Mouse (Mus musculus): ENCODE measurements at regions not wholly inside any gene's neighbourhood (a gene's known extent, or its start where the extent isn't known, plus 50 kb on each side); places are given as distances from the start of the nearest gene placed in this dataset.

DNA sequence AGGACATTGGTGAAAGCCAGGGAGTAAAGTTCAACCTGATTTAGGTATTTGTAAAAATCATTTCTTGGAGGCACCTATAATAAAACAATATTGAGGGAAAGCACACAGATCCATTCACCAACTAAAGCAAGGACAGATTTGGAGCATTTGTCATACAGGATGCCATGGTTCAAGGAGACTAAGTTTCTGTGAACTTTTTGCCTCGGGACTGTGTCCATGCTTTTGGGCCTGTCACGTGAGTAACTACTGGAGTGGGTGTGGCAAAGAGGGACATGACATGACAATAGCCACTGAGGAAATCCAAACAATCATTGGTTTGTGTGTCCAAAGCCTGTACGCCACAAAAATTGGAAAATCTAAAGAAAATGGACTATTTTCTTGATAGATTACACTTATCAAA is 241.4 kb downstream of the Ankrd50 start:
- no peaks in the 10 kb centered on the region for H3K36me3 ChIP-seq (replicated peaks)
- H3K4me3 ChIP-seq: no peak overlapping the region
- DNase-seq (ENCODE audit: extremely low spot score, low spot score): no peak
- H3K27me3 ChIP-seq (ENCODE audit: poor library complexity, severe bottlenecking): no peaks in the 10 kb centered on the region
- 87% methylated on average over 3 of the region's 3 CpGs for WGBS
- H3K27ac ChIP-seq: no peak overlapping the region
- peaks cover 4% of the 10 kb centered on the region; the same call in 1 of the 2 replicates for H3K9me3 ChIP-seq
- no peaks in the 10 kb centered on the region for H3K4me1 ChIP-seq

DNA sequence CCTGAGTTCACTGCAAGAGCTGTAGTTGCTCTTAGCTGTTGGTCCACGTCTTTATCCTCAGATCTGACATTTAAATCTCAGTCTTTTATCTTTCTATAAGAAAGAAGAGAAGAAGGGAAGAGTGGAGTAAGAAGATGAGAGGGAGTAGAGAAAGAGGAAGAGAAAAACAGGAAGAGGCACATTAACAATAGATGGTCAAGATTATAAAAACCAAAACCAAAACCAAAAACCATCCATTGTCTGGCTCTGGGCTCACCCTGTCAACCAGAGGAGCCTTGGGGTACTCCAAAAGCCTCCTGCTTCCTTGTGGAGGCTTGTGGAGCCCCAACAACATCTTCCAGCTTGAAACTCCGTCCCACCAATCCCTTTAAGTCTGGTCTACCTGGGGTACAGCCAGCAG is 247.0 kb downstream of the Ankrd50 start:
- peaks cover 7% of the 10 kb centered on the region for H3K4me1 ChIP-seq
- no peak for DNase-seq (ENCODE audit: extremely low spot score, low spot score)
- H3K27ac ChIP-seq: no peak overlapping the region
- WGBS: 69% methylated on average over 2 of the region's 2 CpGs
- no peaks in the 10 kb centered on the region for H3K36me3 ChIP-seq (replicated peaks)
- no peak overlapping the region for H3K4me3 ChIP-seq
- H3K27me3 ChIP-seq (ENCODE audit: poor library complexity, severe bottlenecking): no peaks in the 10 kb centered on the region
- peaks cover under 1% of the 10 kb centered on the region; the same call in 1 of the 2 replicates for H3K9me3 ChIP-seq

DNA sequence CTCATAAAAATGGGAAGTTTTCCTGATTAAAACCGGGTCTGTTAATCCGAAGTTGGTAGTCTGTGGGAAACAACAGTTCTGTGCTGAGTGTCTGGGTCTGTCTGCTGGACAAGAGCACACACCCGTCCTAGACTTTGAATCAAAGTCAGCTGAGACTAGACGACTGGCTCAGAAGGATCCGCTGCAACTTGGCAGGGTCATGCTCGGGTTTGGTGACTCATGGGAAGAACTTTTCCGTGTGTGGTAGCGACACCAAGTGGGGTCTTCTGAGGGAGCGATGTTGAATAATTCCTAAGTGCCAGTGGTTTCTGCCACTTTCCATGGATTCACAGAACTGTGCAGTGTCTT is 248.9 kb downstream of the Ankrd50 start:
- WGBS: 90% methylated on average over 9 of the region's 9 CpGs
- H3K36me3 ChIP-seq (replicated peaks): no peaks in the 10 kb centered on the region
- DNase-seq (ENCODE audit: extremely low spot score, low spot score): no peak
- H3K9me3 ChIP-seq: no peaks in the 10 kb centered on the region
- no peak overlapping the region for H3K27ac ChIP-seq
- no peaks in the 10 kb centered on the region for H3K27me3 ChIP-seq (ENCODE audit: poor library complexity, severe bottlenecking)
- H3K4me3 ChIP-seq: no peak overlapping the region
- peaks cover 25% of the 10 kb centered on the region for H3K4me1 ChIP-seq

- no peak for DNase-seq (ENCODE audit: extremely low spot score, low spot score)
- Histone ChIP-seq H3K36me3 (replicated peaks) (no peaks in the 10 kb centered on the region), H3K27me3 (ENCODE audit: poor library complexity, severe bottlenecking) (no peaks in the 10 kb centered on the region), H3K27ac (no peak overlapping the region), H3K4me1 (peaks cover 30% of the 10 kb centered on the region), H3K9me3 (no peaks in the 10 kb centered on the region), H3K4me3 (no peak overlapping the region)
- WGBS: 86% methylated on average over 18 of the region's 18 CpGs
Measured at GRCm38 (mm10) chr3:38235033-38235735, 249.5 kb downstream of the Ankrd50 start.

- Histone ChIP-seq H3K4me3 (no peak overlapping the region), H3K9me3 (no peaks in the 10 kb centered on the region), H3K27ac (no peak overlapping the region), H3K4me1 (peaks cover 37% of the 10 kb centered on the region), H3K36me3 (replicated peaks) (no peaks in the 10 kb centered on the region), H3K27me3 (ENCODE audit: poor library complexity, severe bottlenecking) (no peaks in the 10 kb centered on the region)
- WGBS: 83% methylated on average over 4 of the region's 4 CpGs
- no peak for DNase-seq (ENCODE audit: extremely low spot score, low spot score)
Measured at GRCm38 (mm10) chr3:38234534-38234933, 250.1 kb downstream of the Ankrd50 start.

GRCm38 (mm10) chr3:38234006-38234405 is 250.6 kb downstream of the Ankrd50 start:
- Histone ChIP-seq H3K9me3 (no peaks in the 10 kb centered on the region), H3K4me1 (peaks cover 37% of the 10 kb centered on the region), H3K27ac (0 out of 2 replicates have a peak overlapping the region, but pooled peaks have one; percentile 30), H3K27me3 (ENCODE audit: poor library complexity, severe bottlenecking) (no peaks in the 10 kb centered on the region), H3K4me3 (no peak overlapping the region), H3K36me3 (replicated peaks) (no peaks in the 10 kb centered on the region)
- DNase-seq (ENCODE audit: extremely low spot score, low spot score): no peak
- 84% methylated on average over 2 of the region's 2 CpGs for WGBS

- Histone ChIP-seq H3K36me3 (replicated peaks) (no peaks in the 10 kb centered on the region), H3K9me3 (no peaks in the 10 kb centered on the region), H3K4me3 (no peak overlapping the region), H3K4me1 (peaks cover 37% of the 10 kb centered on the region), H3K27me3 (ENCODE audit: poor library complexity, severe bottlenecking) (no peaks in the 10 kb centered on the region), H3K27ac (peak overlapping the region; percentile 56)
- WGBS: 94% methylated on average over 3 of the region's 3 CpGs
- DNase-seq (ENCODE audit: extremely low spot score, low spot score): no peak
Measured at GRCm38 (mm10) chr3:38233091-38233490, 251.6 kb downstream of the Ankrd50 start.

- Histone ChIP-seq H3K4me1 (peaks cover 37% of the 10 kb centered on the region), H3K36me3 (replicated peaks) (no peaks in the 10 kb centered on the region), H3K27me3 (ENCODE audit: poor library complexity, severe bottlenecking) (no peaks in the 10 kb centered on the region), H3K27ac (peak overlapping the region; percentile 56), H3K9me3 (no peaks in the 10 kb centered on the region), H3K4me3 (no peak overlapping the region)
- DNase-seq (ENCODE audit: extremely low spot score, low spot score): peak; percentile 54
- WGBS: 55% methylated on average over 14 of the region's 15 CpGs
Measured at GRCm38 (mm10) chr3:38232111-38233076, 252.2 kb downstream of the Ankrd50 start.

GRCm38 (mm10) chr3:38231506-38231905 is 253.1 kb downstream of the Ankrd50 start:
- Histone ChIP-seq H3K27me3 (ENCODE audit: poor library complexity, severe bottlenecking) (no peaks in the 10 kb centered on the region), H3K36me3 (replicated peaks) (no peaks in the 10 kb centered on the region), H3K27ac (peak overlapping the region; percentile 56), H3K4me3 (no peak overlapping the region), H3K4me1 (peaks cover 37% of the 10 kb centered on the region), H3K9me3 (no peaks in the 10 kb centered on the region)
- 82% methylated on average over 3 of the region's 3 CpGs for WGBS
- DNase-seq (ENCODE audit: extremely low spot score, low spot score): no peak

- no peaks in the 10 kb centered on the region for H3K27me3 ChIP-seq (ENCODE audit: poor library complexity, severe bottlenecking)
- H3K4me3 ChIP-seq: no peak overlapping the region
- no peak overlapping the region for H3K27ac ChIP-seq
- no peak for DNase-seq (ENCODE audit: extremely low spot score, low spot score)
- H3K9me3 ChIP-seq: no peaks in the 10 kb centered on the region
- H3K4me1 ChIP-seq: peaks cover 37% of the 10 kb centered on the region
- 63% methylated on average over 6 of the region's 6 CpGs for WGBS
- no peaks in the 10 kb centered on the region for H3K36me3 ChIP-seq (replicated peaks)
Measured at GRCm38 (mm10) chr3:38230796-38231195, 253.8 kb downstream of the Ankrd50 start.

DNA sequence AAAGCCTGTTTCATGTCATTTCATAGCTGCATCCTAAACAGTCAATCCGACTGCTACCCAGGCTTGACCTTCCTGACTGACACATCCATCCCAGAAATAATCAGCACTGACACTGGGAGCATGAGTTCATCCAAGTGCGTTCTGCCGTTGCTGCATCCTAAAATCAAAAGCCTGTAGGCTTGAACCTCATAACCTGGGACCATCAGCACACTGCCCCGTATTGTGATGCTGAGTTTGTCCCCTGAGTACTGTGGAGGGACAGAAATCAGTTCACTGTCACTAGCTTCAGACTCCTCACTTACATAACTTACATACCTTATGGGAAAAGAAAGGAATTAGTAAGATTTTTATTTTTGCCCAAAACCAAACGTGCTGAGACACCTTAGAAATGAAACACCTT is 255.0 kb downstream of the Ankrd50 start:
- 84% methylated on average over 5 of the region's 5 CpGs for WGBS
- peak overlapping the region; percentile 20; the same call in 1 of the 2 replicates for H3K27ac ChIP-seq
- H3K4me1 ChIP-seq: peaks cover 37% of the 10 kb centered on the region
- H3K27me3 ChIP-seq (ENCODE audit: poor library complexity, severe bottlenecking): no peaks in the 10 kb centered on the region
- no peaks in the 10 kb centered on the region for H3K9me3 ChIP-seq
- H3K4me3 ChIP-seq: no peak overlapping the region
- no peaks in the 10 kb centered on the region for H3K36me3 ChIP-seq (replicated peaks)
- no peak for DNase-seq (ENCODE audit: extremely low spot score, low spot score)

- no peaks in the 10 kb centered on the region for H3K27me3 ChIP-seq (ENCODE audit: poor library complexity, severe bottlenecking)
- H3K4me3 ChIP-seq: no peak overlapping the region
- H3K27ac ChIP-seq: no peak overlapping the region
- no peaks in the 10 kb centered on the region for H3K9me3 ChIP-seq
- peaks cover 37% of the 10 kb centered on the region for H3K4me1 ChIP-seq
- WGBS: 87% methylated on average over 10 of the region's 10 CpGs
- H3K36me3 ChIP-seq (replicated peaks): no peaks in the 10 kb centered on the region
- no peak for DNase-seq (ENCODE audit: extremely low spot score, low spot score)
Measured at GRCm38 (mm10) chr3:38229051-38229450, 255.6 kb downstream of the Ankrd50 start.

DNA sequence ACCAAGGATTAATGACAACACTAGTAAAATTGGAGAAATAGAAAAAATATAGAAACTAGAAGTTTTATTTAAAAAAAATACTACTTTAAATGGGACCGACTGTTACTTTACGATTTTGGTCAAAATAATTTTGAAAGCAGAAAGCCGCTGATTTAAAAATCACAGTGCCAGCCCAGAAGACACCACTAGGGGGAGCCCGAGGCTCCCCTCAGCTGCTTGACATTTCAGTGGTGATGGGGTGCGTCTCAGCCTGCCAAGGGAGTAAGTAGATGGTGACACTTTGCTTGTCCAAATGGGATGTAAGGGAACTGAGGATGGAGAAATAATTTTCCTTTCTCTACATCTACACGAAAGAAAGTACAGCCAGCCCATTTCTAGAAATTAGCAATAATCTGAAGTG is 257.0 kb downstream of the Ankrd50 start:
- Histone ChIP-seq H3K27ac (no peak overlapping the region), H3K4me3 (no peak overlapping the region), H3K27me3 (ENCODE audit: poor library complexity, severe bottlenecking) (no peaks in the 10 kb centered on the region), H3K36me3 (replicated peaks) (no peaks in the 10 kb centered on the region), H3K9me3 (no peaks in the 10 kb centered on the region), H3K4me1 (peaks cover 30% of the 10 kb centered on the region)
- DNase-seq (ENCODE audit: extremely low spot score, low spot score): peak; percentile 46
- 38% methylated on average over 6 of the region's 6 CpGs for WGBS
